Mouse (Mus musculus) embryonic facial prominence, embryonic 14.5 days (tissue): ENCODE measurements at regions not wholly inside any gene's neighbourhood (a gene's known extent, or its start where the extent isn't known, plus 50 kb on each side); places are given as distances from the start of the nearest gene placed in this dataset.

ENCODE experiments used
- ATAC-seq: fragments of 200-750 bp; cut with Nextera tagmentation; 2 replicates; pipeline ENCODE4 v1.8.0; 2017; ENCODE audit warnings: low read depth, moderate number of reproducible peaks, moderate TSS enrichment
- DNase-seq: peaks from one replicate; pipeline ENCODE4 v3.0.0-alpha.2; 2015; ENCODE audit warnings: low spot score
- H3K27ac ChIP-seq: fragments of 300-500 bp; sonication (generic); replicated peaks from 2 replicates; pipeline ENCODE4 v1.5.1; 2014; ENCODE audit warnings: low read depth, mild to moderate bottlenecking, low read length, moderate library complexity
- H3K27me3 ChIP-seq: fragments of 300-500 bp; sonication (generic); replicated peaks from 2 replicates; pipeline ENCODE4 v1.6.1; 2014; ENCODE audit warnings: low read length; ENCODE audit not compliant: control insufficient read depth, insufficient read depth
- H3K36me3 ChIP-seq: fragments of 300-500 bp; sonication (generic); 2 replicates; pipeline ENCODE4 v1.6.1; 2014; ENCODE audit warnings: low read length, mixed read lengths; ENCODE audit not compliant: control insufficient read depth, insufficient read depth
- H3K4me1 ChIP-seq: fragments of 300-500 bp; sonication (generic); 2 replicates; pipeline ENCODE4 v1.6.1; 2014; ENCODE audit warnings: antibody characterized with exemption, low read length; ENCODE audit not compliant: control insufficient read depth, insufficient read depth
- H3K4me2 ChIP-seq: fragments of 300-500 bp; sonication (generic); 2 replicates; pipeline ENCODE4 v1.6.1; 2014; ENCODE audit warnings: low read depth, mild to moderate bottlenecking, low read length, moderate library complexity, mixed read lengths
- H3K4me3 ChIP-seq: fragments of 300-500 bp; sonication (generic); 2 replicates; pipeline ENCODE4 v1.5.1; 2014; ENCODE audit warnings: low read depth, mild to moderate bottlenecking, low read length
- H3K9ac ChIP-seq: fragments of 300-500 bp; sonication (generic); 2 replicates; pipeline ENCODE4 v1.6.1; 2014; ENCODE audit warnings: low read depth, mild to moderate bottlenecking, low read length, moderate library complexity, mixed read lengths
- H3K9me3 ChIP-seq: fragments of 300-500 bp; sonication (generic); 2 replicates; pipeline ENCODE4 v1.6.1; 2016; ENCODE audit warnings: low read length; ENCODE audit not compliant: control insufficient read depth
- WGBS: fragments of 180-500 bp; shearing (Covaris S2); extraction: QIAGEN DNeasy Blood & Tissue Kit; methylation state at CpG from one replicate; pipeline ENCODE4 v1.1.7; 2014; 5-methylcytosine and 5-hydroxymethylcytosine counted together

GRCm38 (mm10) chr5:74121861-74122630 is 53.8 kb upstream of the Usp46 start:
- H3K27me3 ChIP-seq = no peaks in the 10 kb centered on the region
- H3K4me2 ChIP-seq = no peak overlapping the region
- no peaks in the 10 kb centered on the region for H3K9me3 ChIP-seq
- 56% methylated on average over 9 of the region's 9 CpGs for WGBS
- peak; percentile 84 for DNase-seq
- peak; percentile 83 for ATAC-seq
- H3K27ac ChIP-seq = peak overlapping the region; percentile 24; the same call in 1 of the 2 replicates
- H3K4me3 ChIP-seq = no peak overlapping the region
- H3K4me1 ChIP-seq = peaks cover 13% of the 10 kb centered on the region; the same call in 1 of the 2 replicates
- H3K36me3 ChIP-seq = no peaks in the 10 kb centered on the region
- no peak overlapping the region for H3K9ac ChIP-seq

- H3K9ac ChIP-seq = 0 out of 2 replicates have a peak overlapping the region, but pooled peaks have one; percentile 31
- WGBS = 63% methylated on average over 32 of the region's 32 CpGs
Measured at GRCm38 (mm10) chr5:74126015-74126896, 58.0 kb upstream of the Usp46 start.

GRCm38 (mm10) chr5:74127518-74127917 is 59.3 kb upstream of the Usp46 start:
- no peak overlapping the region for H3K9ac ChIP-seq
- H3K4me1 ChIP-seq = 0 out of 2 replicates have a peak, but pooled peaks cover 4% of the 10 kb centered on the region
- H3K27me3 ChIP-seq = no peaks in the 10 kb centered on the region
- no peaks in the 10 kb centered on the region for H3K36me3 ChIP-seq
- H3K27ac ChIP-seq = no peak overlapping the region
- DNase-seq (no peak), ATAC-seq (no peak)
- no peak overlapping the region for H3K4me3 ChIP-seq
- H3K4me2 ChIP-seq = no peak overlapping the region
- 99% methylated on average over 6 of the region's 6 CpGs for WGBS
- H3K9me3 ChIP-seq = no peaks in the 10 kb centered on the region

More at GRCm38 (mm10) chr5:74126015-74126896, 58.0 kb upstream of the Usp46 start:
- H3K27me3 ChIP-seq = no peaks in the 10 kb centered on the region
- H3K36me3 ChIP-seq = no peaks in the 10 kb centered on the region
- peaks cover 16% of the 10 kb centered on the region; the same call in 1 of the 2 replicates for H3K4me1 ChIP-seq
- peak overlapping the region; percentile 26 for H3K4me3 ChIP-seq
- DNase-seq (peak; percentile 79), ATAC-seq (peak; percentile 91)
- peak overlapping the region; percentile 43 for H3K4me2 ChIP-seq
- H3K9me3 ChIP-seq = no peaks in the 10 kb centered on the region
- H3K27ac ChIP-seq = no peak overlapping the region

DNA sequence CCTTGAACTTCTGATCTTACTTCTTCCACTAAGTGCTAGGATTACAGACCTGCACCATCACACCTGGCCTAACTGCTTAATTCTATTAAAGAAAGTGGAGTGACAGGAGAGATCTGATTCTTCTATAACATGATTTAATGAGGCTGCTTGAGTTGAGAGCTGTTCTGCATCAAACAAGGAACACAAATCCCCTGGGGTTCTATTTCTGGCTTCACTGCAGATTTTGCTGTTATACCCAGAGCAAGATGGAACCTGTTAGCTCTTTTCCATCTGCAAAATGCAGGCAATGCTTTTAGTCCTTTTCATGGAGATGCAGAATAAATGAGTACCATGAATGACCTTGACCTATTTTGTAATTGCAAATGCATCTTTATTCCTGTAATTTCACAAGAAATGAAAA is 61.4 kb upstream of the Usp46 start:
- DNase-seq = peak; percentile 93
- Histone ChIP-seq H3K4me1 (0 out of 2 replicates have a peak, but pooled peaks cover 4% of the 10 kb centered on the region), H3K4me2 (no peak overlapping the region), H3K9ac (no peak overlapping the region), H3K9me3 (no peaks in the 10 kb centered on the region), H3K27me3 (no peaks in the 10 kb centered on the region), H3K4me3 (no peak overlapping the region), H3K36me3 (no peaks in the 10 kb centered on the region), H3K27ac (no peak overlapping the region; the same call in none of the 2 replicates)
- peak; percentile 38; the same call in 1 of the 2 replicates for ATAC-seq

- DNase-seq (peak; percentile 74), ATAC-seq (no peak; the same call in 1 of the 2 replicates)
- H3K4me1 ChIP-seq = 0 out of 2 replicates have a peak, but pooled peaks cover 12% of the 10 kb centered on the region
- H3K4me2 ChIP-seq = no peak overlapping the region
- H3K9ac ChIP-seq = no peak overlapping the region
- no peaks in the 10 kb centered on the region for H3K9me3 ChIP-seq
- H3K36me3 ChIP-seq = no peaks in the 10 kb centered on the region
- no peaks in the 10 kb centered on the region for H3K27me3 ChIP-seq
- no peak overlapping the region for H3K27ac ChIP-seq
- no peak overlapping the region for H3K4me3 ChIP-seq
- 42% methylated on average over 8 of the region's 8 CpGs for WGBS
Measured at GRCm38 (mm10) chr5:74132671-74133070, 62.4 kb upstream of the Rasl11b start.

- Histone ChIP-seq H3K4me3 (no peak overlapping the region), H3K27me3 (no peaks in the 10 kb centered on the region), H3K27ac (no peak overlapping the region), H3K4me1 (0 out of 2 replicates have a peak, but pooled peaks cover 9% of the 10 kb centered on the region), H3K4me2 (no peak overlapping the region), H3K9me3 (no peaks in the 10 kb centered on the region), H3K36me3 (no peaks in the 10 kb centered on the region), H3K9ac (no peak overlapping the region)
- DNase-seq (peak; percentile 77), ATAC-seq (peak; percentile 42)
- WGBS = 64% methylated on average over 5 of the region's 5 CpGs
Measured at GRCm38 (mm10) chr5:74136377-74136776, 58.7 kb upstream of the Rasl11b start.

DNA sequence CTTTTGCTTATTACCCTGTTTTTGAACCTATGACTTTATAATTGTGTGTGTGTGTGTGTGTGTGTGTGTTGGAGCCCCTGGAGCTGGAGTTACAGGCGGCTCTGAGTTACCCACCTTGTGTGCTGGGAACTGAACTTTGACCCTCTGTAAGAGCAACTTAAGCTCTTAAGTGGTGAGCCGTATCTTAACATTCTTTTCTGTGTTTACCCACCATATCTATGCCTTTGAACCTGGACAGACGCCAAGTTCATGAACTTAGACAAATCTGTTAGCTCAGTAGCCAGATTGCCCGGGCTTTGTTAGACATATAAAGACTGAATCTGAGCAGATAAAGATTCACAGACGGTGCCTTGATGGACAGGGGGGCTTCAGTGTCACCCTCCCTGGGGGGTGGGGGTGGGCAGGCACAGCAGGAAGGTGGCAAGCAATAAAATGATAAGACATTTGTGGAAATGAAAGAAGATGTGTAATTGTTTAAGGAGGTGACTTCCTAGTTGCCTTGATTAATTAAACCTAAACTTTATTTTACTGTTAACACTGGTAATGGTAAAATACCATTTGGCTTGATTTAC is 58.1 kb upstream of the Rasl11b start:
- Histone ChIP-seq H3K27ac (no peak overlapping the region), H3K9ac (no peak overlapping the region), H3K4me1 (0 out of 2 replicates have a peak, but pooled peaks cover 9% of the 10 kb centered on the region), H3K4me3 (no peak overlapping the region), H3K4me2 (no peak overlapping the region), H3K27me3 (no peaks in the 10 kb centered on the region), H3K36me3 (no peaks in the 10 kb centered on the region), H3K9me3 (no peaks in the 10 kb centered on the region)
- WGBS = 35% methylated on average over 5 of the region's 5 CpGs
- DNase-seq (peak; percentile 64), ATAC-seq (no peak)

- ATAC-seq = no peak
- H3K27me3 ChIP-seq = no peaks in the 10 kb centered on the region
- WGBS = 92% methylated on average over 4 of the region's 4 CpGs
Measured at GRCm38 (mm10) chr5:74143994-74144393, 51.1 kb upstream of the Rasl11b start.

More at GRCm38 (mm10) chr5:74143994-74144393, 51.1 kb upstream of the Rasl11b start:
- no peak for DNase-seq
- no peaks in the 10 kb centered on the region for H3K9me3 ChIP-seq
- no peak overlapping the region for H3K27ac ChIP-seq
- H3K9ac ChIP-seq = no peak overlapping the region
- no peaks in the 10 kb centered on the region for H3K36me3 ChIP-seq
- no peaks in the 10 kb centered on the region for H3K4me1 ChIP-seq
- H3K4me3 ChIP-seq = no peak overlapping the region
- no peak overlapping the region for H3K4me2 ChIP-seq
